Mouse (Mus musculus) cerebellum, adult 9-11 months (tissue): Measurements from ENCODE around the gene Ccr4.

Source experiments
- DNase-seq: peaks from one replicate; pipeline ENCODE4 v3.0.0; 2022

The Ccr4 gene

DNA sequence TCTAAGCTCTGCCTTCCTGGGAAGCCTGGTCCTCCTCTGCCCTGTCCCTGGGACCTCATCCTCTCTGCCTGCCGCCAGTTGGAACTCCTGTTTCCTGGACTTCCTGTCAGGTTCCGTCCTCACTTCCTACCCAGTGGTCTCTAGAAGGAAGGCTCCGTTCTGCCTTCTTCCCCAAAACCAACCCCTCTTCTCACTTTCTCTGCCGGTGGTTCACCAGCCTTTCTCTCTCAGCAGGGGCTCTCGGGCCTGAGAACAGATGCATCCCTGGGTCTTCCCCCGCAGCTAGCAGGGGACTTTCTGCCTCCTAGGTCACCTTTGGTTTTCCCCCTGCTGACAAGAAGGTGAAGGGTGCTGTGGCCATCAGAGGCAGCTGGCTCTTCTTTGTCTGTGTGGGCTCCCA lies 39.3 kb downstream of the Ccr4 start:
- DNase-seq, result no peak

GRCm38 (mm10) chr9:114462569-114462968 lies 42.1 kb downstream of the Ccr4 start:
- no peak for DNase-seq

- no peak for DNase-seq
These were observed 46.3 kb downstream of the Ccr4 start for GRCm38 (mm10) chr9:114458436-114458835.

GRCm38 (mm10) chr9:114455420-114455819 lies 49.3 kb downstream of the Ccr4 start:
- DNase-seq, result no peak

GRCm38 (mm10) chr9:114452418-114452817 lies 52.3 kb downstream of the Ccr4 start:
- DNase-seq, result no peak

- no peak for DNase-seq
These were observed 53.1 kb downstream of the Ccr4 start for GRCm38 (mm10) chr9:114451615-114452014.

- DNase-seq, result no peak
These were observed 55.5 kb downstream of the Ccr4 start for GRCm38 (mm10) chr9:114449120-114449754.

DNA sequence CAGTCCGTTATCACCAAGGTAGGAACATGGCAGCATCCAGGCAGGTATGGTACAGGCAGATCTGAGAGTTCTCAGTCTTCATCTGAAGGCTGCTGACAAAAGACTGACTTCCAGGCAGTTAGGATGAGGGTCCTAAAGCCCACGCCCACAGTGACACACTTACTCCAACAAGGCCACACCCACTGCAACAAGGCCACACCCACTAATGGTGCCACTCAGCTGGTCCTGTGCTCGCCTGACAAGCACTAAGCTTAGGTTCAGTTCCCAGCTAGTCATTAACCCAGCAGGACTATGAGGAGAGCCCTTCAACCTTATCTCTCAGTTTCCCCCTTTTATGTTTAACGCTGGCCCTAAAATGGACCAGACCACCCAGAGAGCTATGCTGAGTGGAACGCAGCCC lies 56.0 kb downstream of the Ccr4 start:
- DNase-seq, result no peak

DNA sequence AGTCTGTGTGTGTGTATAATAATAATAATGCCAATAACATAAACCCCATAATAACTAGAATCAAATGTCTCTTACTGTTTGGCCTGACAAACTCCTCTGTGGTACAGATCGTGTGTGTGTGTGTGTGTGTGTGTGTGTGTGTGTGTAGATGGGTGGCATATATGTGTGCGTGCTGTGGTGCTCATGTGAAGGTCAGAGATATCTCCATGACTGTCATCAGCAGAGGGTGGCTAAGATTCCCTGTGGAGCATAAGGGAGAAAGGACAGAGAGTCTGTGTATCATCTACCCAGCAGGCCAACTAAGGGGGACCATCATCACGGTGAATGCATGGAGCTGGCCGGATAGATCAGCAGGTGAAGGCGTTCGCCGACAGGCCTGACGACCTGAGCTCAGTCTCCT lies 57.8 kb downstream of the Ccr4 start:
- no peak for DNase-seq

- DNase-seq, result no peak
These were observed 61.4 kb downstream of the Ccr4 start for GRCm38 (mm10) chr9:114443351-114443750.

DNA sequence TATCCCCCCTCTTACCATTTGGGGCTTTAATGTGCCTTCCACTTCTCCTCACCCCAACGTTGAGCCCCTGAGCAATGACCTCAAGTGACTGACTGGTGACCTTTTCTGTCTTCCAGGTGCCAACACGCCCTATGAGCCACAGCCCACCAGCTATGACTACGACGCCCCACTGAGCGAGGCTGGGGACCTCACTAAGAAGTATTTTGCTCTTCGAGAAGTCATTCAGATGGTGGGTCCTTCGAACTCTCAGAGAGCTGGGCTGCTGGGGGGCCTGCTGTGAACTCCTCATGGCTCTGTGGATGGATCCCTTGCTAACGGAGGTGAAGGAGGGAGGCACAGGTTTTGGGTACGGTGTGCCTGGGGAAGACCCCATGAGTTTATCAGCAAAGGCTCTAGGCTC lies 61.8 kb downstream of the Ccr4 start:
- no peak for DNase-seq

- DNase-seq, result no peak
These were observed 62.5 kb downstream of the Ccr4 start for GRCm38 (mm10) chr9:114442225-114442624.

- no peak for DNase-seq
These were observed 64.2 kb downstream of the Ccr4 start for GRCm38 (mm10) chr9:114440548-114440947.
